Mouse (Mus musculus): ENCODE results near the gene Ctdnep1.

DNA sequence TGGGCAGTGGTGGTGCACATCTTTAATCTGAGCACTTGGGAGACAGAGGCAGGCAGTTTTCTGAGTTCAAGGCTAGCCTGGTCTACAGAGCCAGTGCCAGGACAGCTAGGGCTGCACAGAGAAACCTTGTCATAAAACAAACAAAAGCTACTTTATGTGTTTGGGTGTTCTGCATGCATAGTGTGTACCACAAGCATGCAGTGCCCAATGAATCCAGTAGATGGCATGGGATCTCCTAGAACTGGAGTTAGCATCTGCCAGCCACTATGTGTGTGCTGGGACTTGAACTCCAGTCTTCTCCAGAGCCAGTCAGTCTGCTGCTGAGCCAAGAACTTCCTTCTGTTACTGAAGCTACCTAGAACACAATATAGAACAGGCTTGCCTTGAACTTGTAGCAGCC lies 20.9 kb downstream of the Ctdnep1 start:
- TF ChIP-seq POLR2A (IDR thresholded peaks at IDR 0.05; ENCODE audit: extremely low read depth, insufficient read depth, low read length) = no peak
- TF ChIP-seq CTCF (IDR thresholded peaks at IDR 0.05; ENCODE audit: extremely low read depth, insufficient read depth, low read length) = peak; percentile 23; the same call in 1 of the 2 replicates

Measured in cortical plate, adult 2 months (tissue).